Mouse (Mus musculus) neural tube, embryonic 11.5 days (tissue): ENCODE measurements at regions not wholly inside any gene's neighbourhood (a gene's known extent, or its start where the extent isn't known, plus 50 kb on each side); places are given as distances from the start of the nearest gene placed in this dataset.

Experiments
- ATAC-seq: fragments of 200-750 bp; cut with Nextera tagmentation; 2 replicates; pipeline ENCODE4 v1.8.0; 2017; ENCODE audit warnings: moderate number of reproducible peaks, mild to moderate bottlenecking, moderate TSS enrichment, moderate library complexity; ENCODE audit not compliant: insufficient read depth, low FRiP score, low TSS enrichment
- DNase-seq: peaks from one replicate; pipeline ENCODE4 v3.0.0-alpha.2; 2015; ENCODE audit warnings: low spot score
- H3K27ac ChIP-seq: fragments of 300-500 bp; sonication (generic); 2 replicates; pipeline ENCODE4 v1.5.1; 2014; ENCODE audit warnings: low read depth, mild to moderate bottlenecking, low read length
- H3K27me3 ChIP-seq: fragments of 300-500 bp; sonication (generic); 2 replicates; pipeline ENCODE4 v1.6.1; 2014; ENCODE audit warnings: mild to moderate bottlenecking, low read length, mixed read lengths; ENCODE audit not compliant: control insufficient read depth, insufficient read depth
- H3K36me3 ChIP-seq: fragments of 300-500 bp; sonication (generic); 2 replicates; pipeline ENCODE4 v1.6.1; 2014; ENCODE audit warnings: mild to moderate bottlenecking, low read length, moderate library complexity, mixed read lengths; ENCODE audit not compliant: control insufficient read depth, insufficient read depth
- H3K4me1 ChIP-seq: fragments of 300-500 bp; sonication (generic); 2 replicates; pipeline ENCODE4 v1.6.1; 2014; ENCODE audit warnings: low read length, mixed read lengths; ENCODE audit not compliant: control insufficient read depth, insufficient read depth
- H3K4me2 ChIP-seq: fragments of 300-500 bp; sonication (generic); 2 replicates; pipeline ENCODE4 v1.6.1; 2014; ENCODE audit warnings: low read depth, mild to moderate bottlenecking, moderate library complexity
- H3K4me3 ChIP-seq: fragments of 300-500 bp; sonication (generic); 2 replicates; pipeline ENCODE4 v1.5.1; 2014; ENCODE audit warnings: low read depth, low read length
- H3K9ac ChIP-seq: fragments of 300-500 bp; sonication (generic); 2 replicates; pipeline ENCODE4 v1.6.1; 2014; ENCODE audit warnings: mild to moderate bottlenecking, low read length
- H3K9me3 ChIP-seq: fragments of 300-500 bp; sonication (generic); 2 replicates; pipeline ENCODE4 v1.6.1; 2016; ENCODE audit warnings: low read length; ENCODE audit not compliant: control insufficient read depth
- WGBS: fragments of 180-500 bp; shearing (Covaris S2); extraction: QIAGEN DNeasy Blood & Tissue Kit; methylation state at CpG from one replicate; pipeline ENCODE4 v1.1.7; 2014; 5-methylcytosine and 5-hydroxymethylcytosine counted together

DNA sequence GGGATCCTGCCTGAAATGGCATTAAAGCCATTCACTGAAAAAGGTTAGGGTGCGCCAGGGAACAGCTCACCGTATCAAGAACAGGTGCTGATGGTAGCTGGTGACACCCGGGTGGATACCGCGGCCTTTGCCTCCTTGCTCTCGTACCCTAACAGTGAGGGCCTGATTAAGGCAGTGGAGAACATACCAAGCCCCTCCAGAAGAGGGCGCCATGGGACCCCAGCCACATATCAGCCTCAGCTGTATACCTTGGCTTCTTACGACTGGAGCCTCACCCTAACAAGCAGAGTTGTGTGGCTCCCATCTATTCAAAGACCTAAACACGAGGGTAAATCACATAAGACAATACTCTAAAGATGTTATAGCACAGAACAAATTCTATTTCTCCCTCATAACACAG lies 203.7 kb upstream of the 1700012A03Rik start:
- H3K4me3 ChIP-seq, result no peak overlapping the region
- H3K36me3 ChIP-seq, result no peaks in the 10 kb centered on the region
- no peaks in the 10 kb centered on the region for H3K9me3 ChIP-seq
- no peaks in the 10 kb centered on the region for H3K4me1 ChIP-seq
- no peak overlapping the region for H3K4me2 ChIP-seq
- ATAC-seq (no peak), DNase-seq (no peak)
- no peak overlapping the region for H3K9ac ChIP-seq
- H3K27me3 ChIP-seq, result no peaks in the 10 kb centered on the region
- no peak overlapping the region for H3K27ac ChIP-seq
- 88% methylated on average over 9 of the region's 9 CpGs for WGBS

DNA sequence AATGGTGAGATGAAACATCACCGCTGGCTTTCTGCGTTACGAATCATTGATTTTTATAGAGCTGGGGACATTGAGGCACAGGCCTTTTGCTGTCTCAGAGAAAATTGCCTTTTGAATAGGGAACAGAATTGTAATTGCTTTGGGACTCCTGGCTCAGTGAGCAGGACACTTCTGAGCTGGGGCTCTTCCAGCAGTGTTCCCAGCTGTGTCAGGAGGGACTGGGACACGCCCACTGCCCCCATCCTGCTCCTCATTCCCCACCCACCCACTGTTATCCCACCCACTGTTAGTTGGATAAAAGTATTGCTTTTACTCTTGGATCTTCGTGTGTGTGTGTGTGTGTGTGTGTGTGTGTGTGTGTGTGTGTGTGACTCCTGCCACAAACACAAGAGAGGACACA lies 204.4 kb upstream of the 1700012A03Rik start:
- Histone ChIP-seq H3K9me3 (no peaks in the 10 kb centered on the region), H3K27ac (no peak overlapping the region), H3K27me3 (no peaks in the 10 kb centered on the region), H3K4me2 (no peak overlapping the region), H3K9ac (no peak overlapping the region), H3K4me1 (no peaks in the 10 kb centered on the region), H3K36me3 (no peaks in the 10 kb centered on the region), H3K4me3 (no peak overlapping the region)
- ATAC-seq (no peak), DNase-seq (no peak)
- 53% methylated on average over 5 of the region's 5 CpGs for WGBS

DNA sequence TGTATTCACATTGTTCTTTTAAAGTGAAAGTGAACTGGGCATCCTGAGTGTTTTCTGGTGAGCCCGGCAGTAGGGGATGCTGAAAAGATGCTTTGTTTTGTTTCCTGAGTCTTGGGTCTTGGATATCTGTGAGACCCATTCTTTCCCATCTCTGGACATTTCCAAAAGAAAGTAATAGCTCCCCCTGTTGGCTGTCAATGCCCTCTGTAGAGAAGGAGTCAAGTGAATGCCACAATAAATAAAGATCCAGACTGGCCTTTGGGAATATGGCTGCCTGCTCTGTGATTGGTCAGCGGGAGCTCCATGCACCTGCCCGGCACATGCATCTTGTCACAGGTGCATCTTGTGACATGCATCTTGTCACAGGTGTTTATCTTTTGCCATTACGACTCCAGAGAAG lies 209.4 kb upstream of the 1700012A03Rik start:
- WGBS, result 85% methylated on average over 4 of the region's 4 CpGs

DNA sequence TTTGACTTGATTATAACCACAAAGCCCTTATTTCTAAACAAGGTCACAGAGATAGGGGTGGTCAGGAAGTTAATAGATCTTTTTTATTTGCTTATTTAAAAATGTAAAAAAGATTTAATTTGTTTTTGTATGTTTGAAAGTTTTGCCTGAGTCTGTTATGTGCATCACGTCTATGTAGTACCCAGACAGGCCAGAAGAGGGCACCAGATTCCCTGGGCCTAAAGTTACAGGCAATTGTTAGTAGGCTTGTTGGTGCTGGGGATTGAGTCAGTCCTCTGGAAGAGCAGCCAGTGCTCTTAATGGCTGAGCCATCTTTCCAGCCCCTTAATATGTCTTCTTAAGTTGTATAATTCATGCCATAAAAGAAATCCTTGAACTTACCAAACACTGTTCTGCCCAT lies 211.5 kb upstream of the 1700012A03Rik start:
- Histone ChIP-seq H3K4me2 (no peak overlapping the region), H3K4me3 (no peak overlapping the region), H3K27me3 (no peaks in the 10 kb centered on the region), H3K9me3 (no peaks in the 10 kb centered on the region), H3K4me1 (0 out of 2 replicates have a peak, but pooled peaks cover 5% of the 10 kb centered on the region), H3K9ac (no peak overlapping the region), H3K27ac (no peak overlapping the region), H3K36me3 (no peaks in the 10 kb centered on the region)
- 66% methylated on average over 1 of the region's 1 CpGs for WGBS
- ATAC-seq (no peak), DNase-seq (no peak)

More for the DNA sequence above, 209.4 kb upstream of the 1700012A03Rik start:
- Histone ChIP-seq H3K36me3 (no peaks in the 10 kb centered on the region), H3K9me3 (no peaks in the 10 kb centered on the region), H3K27ac (no peak overlapping the region), H3K4me1 (no peaks in the 10 kb centered on the region), H3K4me3 (no peak overlapping the region), H3K4me2 (no peak overlapping the region), H3K27me3 (no peaks in the 10 kb centered on the region), H3K9ac (no peak overlapping the region)
- DNase-seq, result no peak
- ATAC-seq, result no peak

- Histone ChIP-seq H3K4me2 (no peak overlapping the region), H3K4me1 (peaks cover 7% of the 10 kb centered on the region; the same call in 1 of the 2 replicates), H3K36me3 (no peaks in the 10 kb centered on the region), H3K9me3 (no peaks in the 10 kb centered on the region), H3K27ac (no peak overlapping the region), H3K27me3 (no peaks in the 10 kb centered on the region), H3K9ac (no peak overlapping the region), H3K4me3 (no peak overlapping the region)
- DNase-seq, result no peak
- ATAC-seq, result no peak
Measured at GRCm38 (mm10) chr6:31835795-31836194, 214.3 kb upstream of the 1700012A03Rik start.

GRCm38 (mm10) chr6:31834503-31834902 lies 215.5 kb upstream of the 1700012A03Rik start:
- Histone ChIP-seq H3K36me3 (no peaks in the 10 kb centered on the region), H3K4me3 (no peak overlapping the region), H3K4me1 (peaks cover 9% of the 10 kb centered on the region; the same call in 1 of the 2 replicates), H3K27ac (peak overlapping the region; percentile 58; the same call in 1 of the 2 replicates), H3K4me2 (no peak overlapping the region), H3K9ac (no peak overlapping the region), H3K27me3 (no peaks in the 10 kb centered on the region), H3K9me3 (no peaks in the 10 kb centered on the region)
- no peak; the same call in 1 of the 2 replicates for ATAC-seq
- WGBS, result 20% methylated on average over 3 of the region's 4 CpGs
- DNase-seq, result no peak

GRCm38 (mm10) chr6:31830610-31831009 lies 219.4 kb upstream of the 1700012A03Rik start:
- Histone ChIP-seq H3K4me3 (no peak overlapping the region), H3K9ac (no peak overlapping the region), H3K4me2 (no peak overlapping the region), H3K4me1 (peaks cover 9% of the 10 kb centered on the region; the same call in 1 of the 2 replicates), H3K36me3 (no peaks in the 10 kb centered on the region), H3K27ac (no peak overlapping the region), H3K27me3 (no peaks in the 10 kb centered on the region), H3K9me3 (no peaks in the 10 kb centered on the region)
- DNase-seq (no peak), ATAC-seq (no peak)
- 32% methylated on average over 11 of the region's 11 CpGs for WGBS

GRCm38 (mm10) chr6:31823616-31824015 lies 226.4 kb upstream of the 1700012A03Rik start:
- H3K27me3 ChIP-seq, result no peaks in the 10 kb centered on the region
- no peaks in the 10 kb centered on the region for H3K36me3 ChIP-seq
- H3K27ac ChIP-seq, result no peak overlapping the region
- WGBS, result 90% methylated on average over 5 of the region's 5 CpGs
- H3K4me1 ChIP-seq, result no peaks in the 10 kb centered on the region
- H3K4me2 ChIP-seq, result no peak overlapping the region
- ATAC-seq, result no peak
- H3K4me3 ChIP-seq, result no peak overlapping the region
- no peak for DNase-seq
- H3K9me3 ChIP-seq, result no peaks in the 10 kb centered on the region
- no peak overlapping the region for H3K9ac ChIP-seq

DNA sequence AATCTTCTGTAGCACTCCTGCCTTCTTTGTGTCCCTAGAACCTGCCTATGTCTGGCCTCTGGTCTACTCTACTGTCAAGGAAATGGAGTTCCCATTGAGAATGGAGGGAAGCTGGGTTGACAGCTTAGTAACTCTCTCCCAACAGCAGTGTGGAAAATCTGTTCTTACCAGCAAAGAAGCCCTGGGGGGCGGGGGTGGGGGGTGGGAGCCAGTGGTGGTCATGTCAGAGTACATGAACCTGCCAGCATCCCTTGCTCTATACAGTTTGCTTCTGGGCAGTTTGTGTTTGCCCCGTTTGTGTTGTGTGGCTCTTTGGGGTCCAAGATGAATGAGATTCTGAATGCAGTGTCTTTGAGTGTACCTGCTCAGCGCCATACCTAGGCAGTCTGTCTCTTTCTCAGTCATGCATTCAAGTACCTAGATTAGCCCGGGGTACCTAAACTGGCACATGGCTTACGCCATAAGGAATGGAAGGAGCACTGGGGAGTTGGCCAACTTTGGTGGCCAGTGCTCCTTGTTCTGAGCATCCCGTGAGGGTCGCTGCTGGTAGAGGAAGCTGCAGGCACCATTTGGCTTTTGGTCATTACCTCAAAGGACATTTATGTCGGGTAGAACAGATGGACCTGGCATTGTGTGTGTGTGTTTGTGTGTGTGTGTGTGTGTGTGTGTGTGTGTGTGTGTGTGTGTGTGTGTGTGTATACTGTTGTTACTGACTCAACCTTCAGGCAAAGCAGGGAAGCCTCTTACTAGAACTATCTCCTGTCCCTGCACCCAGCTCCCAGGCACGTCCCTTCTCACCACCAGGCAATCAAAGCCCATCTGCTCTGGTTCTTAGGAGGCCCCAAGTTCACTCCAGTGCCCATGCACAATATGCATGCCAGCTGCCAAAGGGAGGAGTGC lies 227.6 kb upstream of the 1700012A03Rik start:
- 75% methylated on average over 9 of the region's 9 CpGs for WGBS
- no peak overlapping the region for H3K4me3 ChIP-seq
- no peak overlapping the region for H3K9ac ChIP-seq
- no peak overlapping the region for H3K27ac ChIP-seq
- H3K27me3 ChIP-seq, result no peaks in the 10 kb centered on the region
- no peak for ATAC-seq
- no peak overlapping the region for H3K4me2 ChIP-seq
- no peaks in the 10 kb centered on the region for H3K36me3 ChIP-seq
- no peaks in the 10 kb centered on the region for H3K9me3 ChIP-seq
- H3K4me1 ChIP-seq, result no peaks in the 10 kb centered on the region
- no peak for DNase-seq
